Mouse (Mus musculus) heart, adult 2 months (tissue): ENCODE results near the gene Wiz. TPM values are rescaled to one million over a fixed set of nuclear protein-coding genes. Genes with fewer than 3 reads are reported as not detected.

Experiments
- DNase-seq, 2 experiments: peaks; one replicate each; pipeline ENCODE4 v3.0.0; 2021
- H3K27ac ChIP-seq: fragments of 200-600 bp; 2 replicates; pipeline ENCODE4 v1.8.1; 2022
- H3K27me3 ChIP-seq: fragments of 200-500 bp; 2 replicates; pipeline ENCODE4 v1.6.1; 2012; ENCODE audit warnings: mild to moderate bottlenecking, low read length, inconsistent platforms, mixed read lengths; ENCODE audit not compliant: control insufficient read depth, insufficient read depth
- H3K36me3 ChIP-seq: fragments of 200-500 bp; 2 replicates; pipeline ENCODE4 v1.6.1; 2012; ENCODE audit warnings: low read length, inconsistent platforms; ENCODE audit not compliant: control insufficient read depth, insufficient read depth
- H3K4me1 ChIP-seq: fragments of 200-500 bp; 2 replicates; pipeline ENCODE4 v1.6.1; 2011; ENCODE audit warnings: low read length; ENCODE audit not compliant: control insufficient read depth, insufficient read depth
- H3K4me3 ChIP-seq: fragments of 200-600 bp; 2 replicates; pipeline ENCODE4 v1.8.1; 2022
- H3K79me2 ChIP-seq: fragments of 200-500 bp; replicated peaks from 2 replicates; pipeline ENCODE4 v1.6.1; 2012; ENCODE audit warnings: mild to moderate bottlenecking, inconsistent platforms, low read length, moderate library complexity, mixed read lengths; ENCODE audit not compliant: control insufficient read depth, insufficient read depth
- H3K9ac ChIP-seq: fragments of 200-500 bp; 2 replicates; pipeline ENCODE4 v1.6.1; 2012; ENCODE audit warnings: low read depth, mild to moderate bottlenecking, control low read depth, inconsistent platforms, low read length, mixed read lengths
- CTCF ChIP-seq: fragments of 200-600 bp; IDR thresholded peaks from 2 replicates; pipeline ENCODE4 v1.8.1; 2022; ENCODE audit warnings: antibody characterized with exemption, mild to moderate bottlenecking, moderate library complexity
- EP300 ChIP-seq: fragments of 200-500 bp; IDR thresholded peaks from 2 replicates; pipeline ENCODE4 v1.6.1; 2011; ENCODE audit warnings: low read depth, low read length, control low read depth; ENCODE audit not compliant: insufficient read depth
- POLR2A ChIP-seq: fragments of 200-500 bp; IDR thresholded peaks from 2 replicates; pipeline ENCODE4 v1.6.1; 2011; ENCODE audit warnings: mild to moderate bottlenecking, low read depth, low read length, control low read depth; ENCODE audit not compliant: insufficient read depth
- WGBS: fragments of 180-500 bp; shearing (Covaris S2); methylation state at CpG from one replicate; pipeline ENCODE4 v1.1.7; 2018; 5-methylcytosine and 5-hydroxymethylcytosine counted together
- intact Hi-C: fragments of 180-260 bp; cut with DNase I; formaldehyde crosslinking; loops from one replicate; pipeline ENCODE4 v1.15.1; 2025
- polyA plus RNA-seq: library from polyadenylated mRNA; depleted of rRNA; stranded (reverse); fragments of >200 nt; gene quantifications from 2 replicates; pipeline ENCODE4 v1.2.3, GENCODE M21; 2012
- total RNA-seq, 2 experiments: library from RNA; stranded (reverse); gene quantifications; 2 replicates each; pipeline ENCODE4 v1.2.3; 2021

Wiz gene
- total and polyA plus RNA-seq, 3 experiments = 16.0 to 17.2 (median 16.6) TPM

GRCm38 (mm10) chr17:32356766-32357760 lies 32.2 kb downstream of the Wiz start:
- 87% methylated on average over 24 of the region's 24 CpGs for WGBS
- intact Hi-C loops = no loop called here
- no peak for DNase-seq
- H3K4me1 ChIP-seq = no peaks in the 10 kb centered on the region
- no peaks in the 10 kb centered on the region for H3K27me3 ChIP-seq
- no peak overlapping the region for H3K9ac ChIP-seq
- TF ChIP-seq POLR2A (no peak), EP300 (no peak), CTCF (no peak)
- no peak overlapping the region for H3K4me3 ChIP-seq
- H3K27ac ChIP-seq = no peak overlapping the region
- no peaks in the 10 kb centered on the region; the same call in 1 of the 2 replicates for H3K36me3 ChIP-seq
- peaks cover 2% of the 10 kb centered on the region; the same call in 1 of the 2 replicates for H3K79me2 ChIP-seq

GRCm38 (mm10) chr17:32356281-32356680 lies 33.0 kb downstream of the Wiz start:
- H3K4me1 ChIP-seq = no peaks in the 10 kb centered on the region
- intact Hi-C loops = no loop called here
- no peak overlapping the region for H3K27ac ChIP-seq
- H3K79me2 ChIP-seq = no peaks in the 10 kb centered on the region
- H3K27me3 ChIP-seq = no peaks in the 10 kb centered on the region
- H3K4me3 ChIP-seq = no peak overlapping the region
- no peak overlapping the region for H3K9ac ChIP-seq
- TF ChIP-seq CTCF = no peak
- no peak for TF ChIP-seq EP300
- TF ChIP-seq POLR2A = no peak
- WGBS = 86% methylated on average over 9 of the region's 9 CpGs
- no peak for DNase-seq
- no peaks in the 10 kb centered on the region; the same call in 1 of the 2 replicates for H3K36me3 ChIP-seq

GRCm38 (mm10) chr17:32355031-32355430 lies 34.2 kb downstream of the Wiz start:
- H3K27ac ChIP-seq = no peak overlapping the region
- H3K4me3 ChIP-seq = no peak overlapping the region
- intact Hi-C loops = no loop called here
- H3K4me1 ChIP-seq = no peaks in the 10 kb centered on the region
- TF ChIP-seq POLR2A (no peak), EP300 (no peak), CTCF (no peak)
- H3K9ac ChIP-seq = no peak overlapping the region
- WGBS = 92% methylated on average over 6 of the region's 6 CpGs
- DNase-seq = no peak
- no peaks in the 10 kb centered on the region; the same call in 1 of the 2 replicates for H3K36me3 ChIP-seq
- no peaks in the 10 kb centered on the region for H3K27me3 ChIP-seq
- no peaks in the 10 kb centered on the region for H3K79me2 ChIP-seq

GRCm38 (mm10) chr17:32354211-32354610 lies 35.0 kb downstream of the Wiz start:
- WGBS = 59% methylated on average over 5 of the region's 5 CpGs
- intact Hi-C loops = loop anchor here (5.0 kb wide), 1 partner anchor 33 kb away; the partner anchor contains the start of gene Wiz
- Histone ChIP-seq H3K27me3 (no peaks in the 10 kb centered on the region), H3K4me1 (peaks cover 1% of the 10 kb centered on the region; the same call in 1 of the 2 replicates), H3K4me3 (no peak overlapping the region), H3K36me3 (no peaks in the 10 kb centered on the region; the same call in 1 of the 2 replicates), H3K79me2 (no peaks in the 10 kb centered on the region), H3K27ac (no peak overlapping the region), H3K9ac (no peak overlapping the region)
- DNase-seq = no peak
- no peak for TF ChIP-seq POLR2A
- TF ChIP-seq CTCF = no peak
- no peak for TF ChIP-seq EP300

GRCm38 (mm10) chr17:32353696-32354095 lies 35.5 kb downstream of the Wiz start:
- H3K79me2 ChIP-seq = 0 out of 2 replicates have a peak, but pooled peaks cover 1% of the 10 kb centered on the region
- WGBS = 43% methylated on average over 4 of the region's 4 CpGs
- H3K4me3 ChIP-seq = no peak overlapping the region
- no peak overlapping the region for H3K9ac ChIP-seq
- H3K36me3 ChIP-seq = no peaks in the 10 kb centered on the region; the same call in none of the 2 replicates
- peaks cover 3% of the 10 kb centered on the region; the same call in 1 of the 2 replicates for H3K4me1 ChIP-seq
- peak; percentile 61 to 82 for DNase-seq
- intact Hi-C loops = loop anchor here (5.0 kb wide), 1 partner anchor 34 kb away; the partner anchor contains the start of gene Wiz
- TF ChIP-seq EP300 (peak; percentile 23; the same call in 1 of the 2 replicates), POLR2A (no peak)
- H3K27ac ChIP-seq = peak overlapping the region; percentile 36
- H3K27me3 ChIP-seq = no peaks in the 10 kb centered on the region

- Histone ChIP-seq H3K27ac (no peak overlapping the region), H3K4me1 (peaks cover 3% of the 10 kb centered on the region; the same call in 1 of the 2 replicates), H3K4me3 (no peak overlapping the region), H3K36me3 (peaks cover 5% of the 10 kb centered on the region), H3K27me3 (no peaks in the 10 kb centered on the region), H3K79me2 (peaks cover 3% of the 10 kb centered on the region; the same call in 1 of the 2 replicates), H3K9ac (no peak overlapping the region)
- no peak for DNase-seq
- intact Hi-C loops = loop anchor here (5.0 kb wide), 1 partner anchor 36 kb away; the partner anchor contains the start of gene Wiz
- no peak for TF ChIP-seq EP300
- no peak for TF ChIP-seq CTCF
- TF ChIP-seq POLR2A = no peak
Measured at GRCm38 (mm10) chr17:32351726-32352125, 37.5 kb downstream of the Wiz start.
